Mouse (Mus musculus) myocyte (in vitro differentiated cells): Measurements from ENCODE around the gene 4930402F06Rik.

Source experiments
- CEBPB ChIP-seq: IDR thresholded peaks from 2 replicates; pipeline ENCODE4 v1.6.1; 2011; ENCODE audit warnings: mild to moderate bottlenecking, moderate library complexity; ENCODE audit not compliant: poor library complexity, insufficient read depth, severe bottlenecking
- E2F4 ChIP-seq: IDR thresholded peaks from one replicate; pipeline ENCODE4 v1.6.1; 2011; ENCODE audit warnings: mild to moderate bottlenecking, control low read depth, moderate library complexity; ENCODE audit not compliant: insufficient read depth
- MAX ChIP-seq: IDR thresholded peaks from one replicate; pipeline ENCODE4 v1.6.1; 2011; ENCODE audit warnings: low read depth, mild to moderate bottlenecking, control low read depth
- MYOD1 ChIP-seq, 3 experiments: IDR thresholded peaks; one replicate each; pipeline ENCODE4 v1.6.1; 2011; ENCODE audit warnings: control low read depth in 2 of 3, low read depth in 2 of 3, mild to moderate bottlenecking in 2 of 3, moderate library complexity in 1 of 3; ENCODE audit not compliant: insufficient read length in 2 of 3, control insufficient read depth in 1 of 3
- MYOG ChIP-seq, 3 experiments: IDR thresholded peaks; one replicate each; pipeline ENCODE4 v1.6.1; 2011; ENCODE audit warnings: control low read depth in 2 of 3, low read depth in 2 of 3, mild to moderate bottlenecking in 2 of 3; ENCODE audit not compliant: insufficient read length in 2 of 3, control insufficient read depth in 1 of 3, insufficient read depth in 1 of 3
- POLR2A ChIP-seq: IDR thresholded peaks from one replicate; pipeline ENCODE4 v1.6.1; 2011; ENCODE audit warnings: low read depth, mild to moderate bottlenecking, control low read depth, moderate library complexity; ENCODE audit not compliant: insufficient read length
- POLR2AphosphoS2 ChIP-seq: IDR thresholded peaks from one replicate; pipeline ENCODE4 v1.6.1; 2011; ENCODE audit warnings: low read depth, control low read depth; ENCODE audit not compliant: insufficient read length
- REST ChIP-seq: IDR thresholded peaks from one replicate; pipeline ENCODE4 v1.6.1; 2011; ENCODE audit warnings: mild to moderate bottlenecking, control low read depth, moderate library complexity; ENCODE audit not compliant: insufficient read depth, insufficient read length
- TCF12 ChIP-seq: IDR thresholded peaks from one replicate; pipeline ENCODE4 v1.6.1; 2011; ENCODE audit warnings: mild to moderate bottlenecking, control low read depth; ENCODE audit not compliant: poor library complexity, insufficient read depth, severe bottlenecking
- TCF3 ChIP-seq: IDR thresholded peaks from one replicate; pipeline ENCODE4 v1.6.1; 2011; ENCODE audit warnings: low read depth, control low read depth; ENCODE audit not compliant: insufficient read length
- USF1 ChIP-seq: IDR thresholded peaks from one replicate; pipeline ENCODE4 v1.6.1; 2011; ENCODE audit warnings: low read depth, mild to moderate bottlenecking, control low read depth, moderate library complexity

GRCm38 (mm10) chr2:35329061-35329460 is 67.9 kb downstream of the 4930402F06Rik start:
- TF ChIP-seq CEBPB (no peak), MYOG (IDR thresholded peaks at IDR 0.05; ENCODE audit: control insufficient read depth in 1 of 3, insufficient read depth in 1 of 3, insufficient read length in 2 of 3, low read depth in 2 of 3) (no peak), POLR2AphosphoS2 (no peak), USF1 (no peak), E2F4 (no peak), POLR2A (no peak), MYOD1 (IDR thresholded peaks at IDR 0.05; ENCODE audit: control insufficient read depth in 1 of 3, insufficient read length in 2 of 3, low read depth in 2 of 3) (no peak), MAX (no peak), TCF3 (no peak), TCF12 (no peak), REST (no peak)
